Mouse (Mus musculus): Measurements from ENCODE around the gene Olfr1044.
"Not testable (repeated sequence)": the region's sequence is repeated elsewhere in the genome, so short reads cannot be mapped to it uniquely, and the experiment has no call there.

Olfr1044 gene

GRCm38 (mm10) chr2:86177720-86178119 is at the start of gene Olfr1044:
Olfr1044 (minus strand) TSS chr2:86177820.
- no peak for DNase-seq (ENCODE audit: inconsistent ontology term)

GRCm38 (mm10) chr2:86219214-86219613 is 41.6 kb upstream of the Olfr1044 start, which contains the start of gene Olfr1046:
Olfr1046 (minus strand) TSS chr2:86219314.
- no peak for DNase-seq (ENCODE audit: inconsistent ontology term)

- DNase-seq (ENCODE audit: inconsistent ontology term), result no peak
Observed at GRCm38 (mm10) chr2:86202909-86203308, 25.3 kb upstream of the Olfr1044 start, which contains the start of gene Olfr1045. Olfr1045 (minus strand) TSS chr2:86203009.

GRCm38 (mm10) chr2:86195863-86196262 is 18.2 kb upstream of the Olfr1044 start:
- DNase-seq (ENCODE audit: inconsistent ontology term), result no peak

- no peak for DNase-seq (ENCODE audit: inconsistent ontology term)
Observed at GRCm38 (mm10) chr2:86185583-86185982, 8.0 kb upstream of the Olfr1044 start, which contains the start of gene Olfr52. Olfr52 (minus strand) TSS chr2:86185683.

- DNase-seq (ENCODE audit: inconsistent ontology term), result no peak
Observed at GRCm38 (mm10) chr2:86179950-86180349, 2.3 kb upstream of the Olfr1044 start.

- not testable (repeated sequence) for DNase-seq (ENCODE audit: inconsistent ontology term)
Observed at GRCm38 (mm10) chr2:86175422-86175821, 2.2 kb downstream of the Olfr1044 start.

- DNase-seq (ENCODE audit: inconsistent ontology term), result no peak
Observed at GRCm38 (mm10) chr2:86167422-86167821, 10.2 kb downstream of the Olfr1044 start, which contains the start of gene Olfr1043. Olfr1043 (minus strand) TSS chr2:86167522.

- DNase-seq (ENCODE audit: inconsistent ontology term), result no peak
Observed at GRCm38 (mm10) chr2:86161738-86162137, 15.9 kb downstream of the Olfr1044 start, which contains the start of gene Olfr1042. Olfr1042 (minus strand) TSS chr2:86161838.

- no peak for DNase-seq (ENCODE audit: inconsistent ontology term)
Observed at GRCm38 (mm10) chr2:86146632-86147031, 31.0 kb downstream of the Olfr1044 start, which contains the start of gene Olfr1040. Olfr1040 (minus strand) TSS chr2:86146732.

- DNase-seq (ENCODE audit: inconsistent ontology term), result no peak
Observed at GRCm38 (mm10) chr2:86135828-86136227, 41.8 kb downstream of the Olfr1044 start, which contains the start of gene Olfr1039. Olfr1039 (minus strand) TSS chr2:86135928.

Measured in Muller cell, postnatal 12 days (primary cell).